Mouse (Mus musculus): ENCODE results near the gene Ttc26. TPM values are rescaled to one million over a fixed set of nuclear protein-coding genes. Genes with fewer than 3 reads are reported as not detected.
"Not testable (repeated sequence)": the region's sequence is repeated elsewhere in the genome, so short reads cannot be mapped to it uniquely, and the experiment has no call there.

Gene Ttc26
- total RNA-seq, 1 experiment from 2014 or later = not detected

GRCm38 (mm10) chr6:38354723-38355353, 26.4 kb upstream of the Ttc26 start:
- no peak for ATAC-seq (ENCODE audit: extremely low read depth, insufficient number of reproducible peaks, low FRiP score, poor library complexity, severe bottlenecking)

GRCm38 (mm10) chr6:38355354-38355823, 25.9 kb upstream of the Ttc26 start:
- no peak for ATAC-seq (ENCODE audit: extremely low read depth, insufficient number of reproducible peaks, low FRiP score, poor library complexity, severe bottlenecking)

- ATAC-seq (ENCODE audit: extremely low read depth, insufficient number of reproducible peaks, low FRiP score, poor library complexity, severe bottlenecking) = no peak
Observed at GRCm38 (mm10) chr6:38355862-38356261, 25.4 kb upstream of the Ttc26 start.

GRCm38 (mm10) chr6:38356661-38357433, 24.4 kb upstream of the Ttc26 start:
- ATAC-seq (ENCODE audit: extremely low read depth, insufficient number of reproducible peaks, low FRiP score, poor library complexity, severe bottlenecking) = not testable (repeated sequence)

GRCm38 (mm10) chr6:38357603-38358252, 23.5 kb upstream of the Ttc26 start:
- no peak for ATAC-seq (ENCODE audit: extremely low read depth, insufficient number of reproducible peaks, low FRiP score, poor library complexity, severe bottlenecking)

- no peak for ATAC-seq (ENCODE audit: extremely low read depth, insufficient number of reproducible peaks, low FRiP score, poor library complexity, severe bottlenecking)
Observed at GRCm38 (mm10) chr6:38358253-38359027, 22.8 kb upstream of the Ttc26 start.

- not testable (repeated sequence) for ATAC-seq (ENCODE audit: extremely low read depth, insufficient number of reproducible peaks, low FRiP score, poor library complexity, severe bottlenecking)
Observed at GRCm38 (mm10) chr6:38359044-38359735, 22.1 kb upstream of the Ttc26 start.

GRCm38 (mm10) chr6:38359736-38360499, 21.4 kb upstream of the Ttc26 start:
- peak; percentile 95 for ATAC-seq (ENCODE audit: extremely low read depth, insufficient number of reproducible peaks, low FRiP score, poor library complexity, severe bottlenecking)

GRCm38 (mm10) chr6:38361065-38361464, 20.2 kb upstream of the Ttc26 start:
- no peak for ATAC-seq (ENCODE audit: extremely low read depth, insufficient number of reproducible peaks, low FRiP score, poor library complexity, severe bottlenecking)

- no peak for ATAC-seq (ENCODE audit: extremely low read depth, insufficient number of reproducible peaks, low FRiP score, poor library complexity, severe bottlenecking)
Observed at GRCm38 (mm10) chr6:38361937-38362336, 19.3 kb upstream of the Ttc26 start.

GRCm38 (mm10) chr6:38363370-38363769, 17.9 kb upstream of the Ttc26 start:
- no peak for ATAC-seq (ENCODE audit: extremely low read depth, insufficient number of reproducible peaks, low FRiP score, poor library complexity, severe bottlenecking)

- ATAC-seq (ENCODE audit: extremely low read depth, insufficient number of reproducible peaks, low FRiP score, poor library complexity, severe bottlenecking) = no peak
Observed at GRCm38 (mm10) chr6:38364121-38364520, 17.1 kb upstream of the Ttc26 start.

- no peak for ATAC-seq (ENCODE audit: extremely low read depth, insufficient number of reproducible peaks, low FRiP score, poor library complexity, severe bottlenecking)
Observed at GRCm38 (mm10) chr6:38369945-38370344, 11.3 kb upstream of the Ttc26 start.

GRCm38 (mm10) chr6:38374271-38374670, 7.0 kb upstream of the Ttc26 start:
- no peak for ATAC-seq (ENCODE audit: extremely low read depth, insufficient number of reproducible peaks, low FRiP score, poor library complexity, severe bottlenecking)

- no peak for ATAC-seq (ENCODE audit: extremely low read depth, insufficient number of reproducible peaks, low FRiP score, poor library complexity, severe bottlenecking)
Observed at GRCm38 (mm10) chr6:38380764-38381128, 523 bp upstream of the Ttc26 start.

GRCm38 (mm10) chr6:38389671-38390070, 8.4 kb downstream of the Ttc26 start:
- ATAC-seq (ENCODE audit: extremely low read depth, insufficient number of reproducible peaks, low FRiP score, poor library complexity, severe bottlenecking) = peak; percentile 48; the same call in 1 of the 2 replicates

GRCm38 (mm10) chr6:38432457-38432856, 51.2 kb downstream of the Ttc26 start:
- ATAC-seq (ENCODE audit: extremely low read depth, insufficient number of reproducible peaks, low FRiP score, poor library complexity, severe bottlenecking) = not testable (repeated sequence)

All from neutrophil, adult 5-6 weeks (primary cell).